Mouse (Mus musculus) adrenal gland, adult (tissue): ENCODE data around the gene Lsm6.
"Not testable (repeated sequence)": the region's sequence is repeated elsewhere in the genome, so short reads cannot be mapped to it uniquely, and the experiment has no call there.

ENCODE experiments used
- DNase-seq, 2 experiments: peaks; one replicate each; pipeline ENCODE4 v3.0.0; 2022 to 2023; ENCODE audit warnings: low spot score in 1 of 2; ENCODE audit not compliant: inconsistent age in 2 of 2

Gene Lsm6

DNA sequence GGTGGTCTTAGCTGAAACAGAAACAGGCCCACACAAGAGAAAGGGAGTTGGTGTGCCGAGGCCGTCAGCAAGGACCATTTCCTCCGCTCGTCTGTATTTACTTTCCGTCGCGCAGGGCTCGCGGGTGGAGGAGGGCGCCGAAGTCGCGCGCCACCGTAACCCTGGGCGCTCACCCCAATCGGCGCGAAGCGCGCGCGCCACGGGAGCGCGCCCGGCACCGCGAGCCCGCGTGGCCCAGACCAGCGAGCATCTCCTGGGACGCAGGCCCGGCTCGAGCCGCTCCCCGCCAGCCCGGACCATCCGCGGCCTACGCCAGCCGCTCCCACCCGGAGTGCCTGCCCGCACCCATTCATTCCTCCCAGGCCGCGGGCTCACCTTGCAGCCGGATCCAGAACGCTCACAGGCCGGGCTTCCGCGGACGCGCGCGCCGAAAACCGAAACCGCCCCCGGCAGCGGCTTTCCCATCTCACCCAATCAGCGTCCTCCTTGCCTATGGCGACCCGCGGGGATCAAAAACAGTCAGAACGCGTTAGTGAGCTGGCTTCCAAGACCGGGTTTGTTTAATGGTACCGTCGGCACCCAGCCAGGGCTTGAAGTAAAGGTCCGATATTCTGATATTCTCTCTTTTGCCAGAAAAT, at the start of gene Lsm6:
Gene Lsm6 (minus strand): TSS at position 468 of the 638 bp plus-strand sequence.
- DNase-seq, result peak; percentile 97 to 100

- DNase-seq, result peak; percentile 55 to 84
These were observed 46.1 kb upstream of the Lsm6 start for GRCm38 (mm10) chr8:78867036-78867435.

- no peak for DNase-seq
These were observed 42.1 kb upstream of the Lsm6 start for GRCm38 (mm10) chr8:78863001-78863400.

GRCm38 (mm10) chr8:78862046-78862445, 41.1 kb upstream of the Lsm6 start:
- no peak for DNase-seq

GRCm38 (mm10) chr8:78860789-78861188, 39.8 kb upstream of the Lsm6 start:
- DNase-seq, result no peak

DNA sequence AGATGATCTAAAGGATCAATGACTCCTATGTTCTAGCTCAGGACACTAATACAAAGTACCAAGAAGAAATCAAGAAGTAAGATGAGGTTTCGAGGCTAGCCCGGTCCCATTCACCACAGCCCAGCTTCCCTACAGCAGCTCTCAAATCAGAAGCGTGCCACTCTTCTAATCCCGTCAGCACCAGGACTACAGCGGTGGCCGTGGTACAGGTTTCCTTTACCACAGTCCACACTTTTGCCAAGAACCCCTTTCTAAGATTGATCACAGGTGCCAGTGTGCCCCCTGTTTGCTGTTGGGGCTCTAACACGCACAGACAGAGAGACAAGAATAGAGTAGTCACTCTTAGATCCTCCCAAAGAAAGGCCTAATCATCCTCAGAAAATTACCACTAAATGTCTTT, 36.5 kb upstream of the Lsm6 start:
- no peak for DNase-seq

GRCm38 (mm10) chr8:78852279-78852678, 31.3 kb upstream of the Lsm6 start:
- no peak for DNase-seq

- no peak for DNase-seq
These were observed 26.3 kb upstream of the Lsm6 start for GRCm38 (mm10) chr8:78847240-78847639.

DNA sequence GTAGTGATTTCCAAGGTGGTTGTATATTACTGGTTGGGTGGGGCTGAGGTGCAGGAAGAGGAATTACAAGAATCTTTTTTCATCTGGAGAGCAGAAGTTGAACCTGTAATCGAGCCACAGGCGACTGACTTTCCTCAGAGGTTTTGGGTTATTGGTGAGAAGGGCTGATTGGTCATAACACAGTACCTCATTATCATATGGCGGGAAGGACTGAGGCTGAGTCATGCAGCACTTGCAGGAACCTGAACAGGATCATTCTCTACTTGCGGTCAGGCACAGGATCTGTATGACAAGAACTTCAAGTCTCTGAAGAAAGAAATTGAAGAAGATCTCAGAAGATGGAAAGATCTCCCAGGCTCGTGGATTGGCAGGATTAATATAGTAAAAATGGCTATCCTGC, 23.6 kb upstream of the Lsm6 start:
- DNase-seq, result no peak

DNA sequence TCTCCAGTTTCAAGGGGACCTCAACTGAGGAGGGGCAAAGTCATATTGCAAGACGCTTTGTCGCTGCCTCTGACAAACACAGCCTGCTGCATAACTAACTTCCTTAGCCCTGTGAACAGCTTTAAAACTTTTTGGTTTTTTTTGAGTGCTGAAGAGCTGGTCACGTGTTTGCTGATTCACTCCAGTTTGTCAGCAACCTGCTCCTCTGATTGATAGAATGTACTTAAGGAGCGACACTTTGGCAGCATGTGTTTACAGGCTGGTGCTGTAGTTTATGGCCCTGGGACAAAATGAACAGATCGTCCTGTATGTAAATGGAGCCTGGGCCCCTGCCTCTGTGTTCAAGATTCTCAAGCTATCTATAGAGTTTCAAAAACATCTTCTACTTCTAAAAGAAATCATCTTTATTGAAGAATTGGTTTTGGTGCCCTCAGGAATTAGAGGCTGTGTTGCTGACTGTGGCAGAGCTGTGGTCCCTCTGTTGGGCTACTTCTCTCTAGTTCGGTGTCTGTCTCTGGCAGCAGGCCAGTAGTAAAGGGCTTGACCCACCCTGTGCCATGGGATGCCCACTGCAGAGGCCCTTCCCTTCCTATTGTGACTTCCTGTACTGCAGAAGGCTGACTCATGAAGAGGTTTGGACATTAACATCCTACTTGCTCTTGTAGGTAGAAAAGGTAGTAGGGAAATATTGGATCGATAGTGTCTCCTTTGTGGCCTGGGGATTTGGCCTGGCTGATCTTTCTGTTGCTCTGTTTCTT, 17.9 kb upstream of the Lsm6 start:
- DNase-seq, result peak in 1 of 2 experiments; percentile 37

- peak; percentile 57 to 80 for DNase-seq
These were observed 15.2 kb upstream of the Lsm6 start for GRCm38 (mm10) chr8:78836091-78836490.

DNA sequence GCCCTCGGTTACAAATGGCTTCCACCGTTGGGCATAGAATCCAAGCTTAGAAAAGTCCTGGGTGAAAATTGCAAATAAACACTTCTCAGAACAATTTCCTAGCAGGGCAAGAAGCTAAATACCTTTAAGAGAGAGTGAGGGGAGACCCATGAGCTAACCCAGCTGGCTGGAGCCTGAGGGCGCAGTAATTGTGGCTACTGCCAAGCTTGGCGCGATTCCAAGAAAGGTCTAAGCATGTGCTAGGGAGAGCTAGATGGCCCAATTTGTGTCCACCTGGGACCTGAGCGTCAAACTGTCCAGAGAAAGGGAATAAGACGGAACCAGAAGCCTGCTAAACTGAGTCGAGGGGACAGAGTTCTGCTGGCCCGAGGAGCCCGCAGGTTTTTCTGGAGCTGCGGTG, 7.5 kb upstream of the Lsm6 start:
- DNase-seq, result no peak

GRCm38 (mm10) chr8:78824515-78824914, 3.6 kb upstream of the Lsm6 start:
- DNase-seq, result peak in 1 of 2 experiments; percentile 59

DNA sequence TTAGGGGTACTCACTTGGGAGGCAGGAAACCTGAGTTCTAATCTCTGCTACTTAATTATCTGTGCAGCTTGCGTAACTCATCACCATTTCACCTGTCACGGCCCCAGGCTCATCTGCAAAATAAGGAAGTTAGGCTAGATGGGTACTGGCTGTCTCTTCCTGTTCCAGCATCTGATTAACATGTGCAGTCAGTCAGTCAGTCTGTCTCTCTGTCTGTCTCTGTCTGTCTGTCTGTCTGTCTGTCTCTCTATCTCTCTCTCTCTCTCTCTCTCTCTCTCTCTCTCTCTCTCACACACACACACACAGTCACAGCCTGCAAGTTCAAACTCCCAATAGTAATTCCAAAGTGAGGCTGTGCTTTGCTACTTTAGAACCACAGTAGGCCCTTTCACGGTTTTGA, 967 bp downstream of the Lsm6 start:
- DNase-seq, result not testable (repeated sequence)

GRCm38 (mm10) chr8:78814743-78815142, 6.2 kb downstream of the Lsm6 start:
- no peak for DNase-seq

DNA sequence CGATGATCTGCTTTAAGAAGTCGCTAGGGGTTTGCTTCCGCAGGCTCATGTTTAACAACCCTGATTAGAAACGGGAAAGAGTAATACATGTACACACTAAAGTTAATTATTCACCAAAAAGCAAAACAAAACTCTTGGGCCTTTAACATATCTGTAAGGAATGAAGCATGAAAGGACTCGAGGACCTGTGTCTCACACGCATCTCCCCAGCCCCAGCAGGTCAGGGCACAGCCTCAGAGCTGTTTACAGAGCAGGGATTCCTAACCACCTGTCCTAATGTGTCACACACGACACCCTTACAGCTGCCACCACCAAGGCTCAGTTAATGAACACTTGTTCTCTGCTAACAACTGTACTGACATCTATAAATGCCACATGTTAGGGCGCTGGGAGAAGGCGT, 7.9 kb downstream of the Lsm6 start:
- DNase-seq, result no peak

DNA sequence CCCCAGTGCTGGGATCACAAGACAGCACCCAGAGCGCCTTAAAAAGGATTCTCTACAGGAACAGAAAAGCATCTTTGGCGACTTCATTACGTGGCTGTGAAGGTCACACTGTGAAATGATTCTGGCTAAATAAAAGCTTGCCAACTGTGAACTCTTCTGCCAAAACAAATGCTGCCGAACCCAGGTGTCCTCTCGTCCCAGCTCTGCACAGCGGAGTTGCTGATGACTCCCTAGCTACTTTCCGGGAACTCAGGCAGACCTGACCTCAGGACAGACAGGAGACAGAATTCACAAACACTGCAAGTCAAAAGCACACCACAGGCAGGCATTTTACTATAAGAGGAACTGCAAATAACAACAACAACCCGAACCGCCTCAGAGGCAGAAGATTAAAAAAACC, 8.5 kb downstream of the Lsm6 start:
- DNase-seq, result no peak

- no peak for DNase-seq
These were observed 9.2 kb downstream of the Lsm6 start for GRCm38 (mm10) chr8:78811748-78812147.

DNA sequence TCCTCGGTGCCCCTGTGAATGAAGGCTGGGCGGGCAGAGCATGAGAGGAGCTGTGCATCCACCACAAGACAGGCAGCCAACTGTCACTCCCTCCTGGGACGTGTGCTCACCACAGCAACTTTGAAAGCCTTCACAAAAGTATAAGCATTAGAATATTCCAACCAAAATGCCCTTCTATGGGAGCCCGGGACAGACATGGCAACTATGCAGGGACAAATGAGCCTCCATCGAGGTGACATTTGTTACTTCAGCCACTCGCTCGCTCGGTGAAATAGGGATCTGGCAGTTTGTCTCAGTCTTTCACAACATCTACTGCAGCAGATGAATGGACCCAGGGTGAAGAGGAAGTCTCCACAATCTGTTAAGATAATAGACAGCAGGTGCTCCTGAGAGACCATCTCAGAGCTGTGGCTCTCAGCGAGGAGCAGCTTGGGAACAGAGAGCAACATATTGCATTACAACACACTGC, 10.7 kb downstream of the Lsm6 start:
- DNase-seq, result peak in 1 of 2 experiments; percentile 6

DNA sequence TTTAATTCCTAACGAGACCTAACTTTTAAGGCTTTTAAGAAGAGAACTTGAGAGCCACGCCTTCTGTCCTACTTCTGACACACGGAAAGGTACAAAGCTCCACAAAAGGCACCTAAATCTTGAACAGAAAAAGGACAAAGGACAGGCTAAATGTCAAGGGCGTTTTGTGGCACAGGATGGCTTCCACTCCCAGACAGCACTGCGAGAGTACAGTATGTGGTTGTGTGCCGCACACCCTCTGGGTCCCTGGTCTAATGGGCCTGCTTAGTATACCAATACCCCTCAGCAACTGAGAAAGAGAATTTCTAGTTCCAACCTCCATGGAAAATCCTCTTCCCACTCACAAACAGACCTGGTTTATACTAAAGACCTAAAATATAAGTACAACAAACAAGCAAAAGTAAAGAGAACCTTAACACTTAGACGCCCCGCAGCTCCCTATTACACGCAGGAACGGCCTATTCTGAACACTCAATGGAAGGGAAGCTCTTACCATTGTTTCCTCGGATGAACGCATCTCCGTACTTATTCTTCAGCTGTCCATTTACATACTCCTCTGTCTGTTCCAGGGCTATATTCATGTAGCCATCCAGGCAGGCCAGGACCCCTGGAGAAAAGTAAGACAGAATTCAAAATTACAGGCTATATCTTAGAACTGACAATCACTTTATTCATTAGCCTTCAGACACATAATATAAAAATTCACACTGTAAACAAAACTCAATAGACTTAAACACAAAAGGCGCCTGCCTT, 11.3 kb downstream of the Lsm6 start:
- DNase-seq, result peak; percentile 37 to 48

DNA sequence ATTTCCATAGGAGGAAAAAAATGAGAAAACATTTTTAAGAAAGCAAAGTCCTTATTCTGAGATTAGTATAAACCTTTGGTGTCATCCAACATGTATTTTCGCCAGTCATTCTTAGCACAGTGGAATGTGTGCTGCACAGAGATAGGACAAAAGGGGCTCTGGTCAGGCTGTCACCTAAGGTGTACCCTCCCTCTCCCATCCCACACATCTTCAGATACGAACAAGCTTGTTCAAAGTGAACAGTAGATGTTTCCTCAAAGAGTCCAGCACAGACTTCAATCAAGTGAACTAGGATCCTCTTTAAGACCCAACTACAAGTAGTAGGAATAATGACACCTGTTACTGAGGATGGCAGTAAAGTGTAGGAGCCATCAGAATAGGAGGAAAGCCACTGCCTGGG, 12.1 kb downstream of the Lsm6 start:
- DNase-seq, result peak in 1 of 2 experiments; percentile 1

DNA sequence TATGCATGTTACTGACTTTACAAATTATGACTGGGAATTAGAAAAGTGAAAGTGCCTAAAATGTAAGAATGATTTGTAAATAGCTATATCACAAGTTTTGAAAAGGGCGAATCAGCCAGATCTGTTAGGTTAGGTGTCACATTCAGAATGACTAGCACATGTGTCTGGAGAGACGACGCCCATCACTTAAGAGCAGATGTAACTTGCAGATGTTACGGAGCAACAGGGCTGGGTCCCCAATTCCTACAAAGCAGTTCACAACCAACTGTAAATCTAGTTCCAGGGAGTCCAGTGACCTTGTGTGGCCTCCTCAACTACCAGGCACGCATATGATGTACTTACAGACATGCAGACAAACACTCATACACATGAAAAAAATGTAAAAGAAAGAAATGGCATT, 12.5 kb downstream of the Lsm6 start:
- no peak for DNase-seq
